Mouse (Mus musculus): Measurements from ENCODE around the gene Gm20388. TPM values are rescaled to one million over a fixed set of nuclear protein-coding genes. Genes with fewer than 3 reads are reported as not detected.

Gene Gm20388
- polyA plus RNA-seq, 1 experiment from 2014 or later: not detected

- WGBS: 69% methylated on average over 3 of the region's 3 CpGs
- no peak overlapping the region for H3K9ac ChIP-seq
- no peaks in the 10 kb centered on the region for H3K9me3 ChIP-seq
- peaks cover 21% of the 10 kb centered on the region for H3K4me1 ChIP-seq
- no peaks in the 10 kb centered on the region for H3K27me3 ChIP-seq
- no peak overlapping the region for H3K4me2 ChIP-seq (replicated peaks)
- no peaks in the 10 kb centered on the region for H3K36me3 ChIP-seq
- no peak overlapping the region for H3K27ac ChIP-seq
- no peak overlapping the region for H3K4me3 ChIP-seq
- no peak for ATAC-seq (ENCODE audit: insufficient number of reproducible peaks, insufficient read depth, low FRiP score, low TSS enrichment)
Measured at GRCm38 (mm10) chr8:123036956-123037355, 3126.3 kb downstream of the Gm20388 start.

GRCm38 (mm10) chr8:123037487-123037886, 3126.8 kb downstream of the Gm20388 start:
- no peak for ATAC-seq (ENCODE audit: insufficient number of reproducible peaks, insufficient read depth, low FRiP score, low TSS enrichment)
- no peak overlapping the region for H3K27ac ChIP-seq
- H3K4me2 ChIP-seq (replicated peaks): no peak overlapping the region
- no peak overlapping the region for H3K9ac ChIP-seq
- WGBS: 89% methylated on average over 11 of the region's 11 CpGs
- H3K9me3 ChIP-seq: no peaks in the 10 kb centered on the region
- H3K4me1 ChIP-seq: peaks cover 21% of the 10 kb centered on the region
- H3K4me3 ChIP-seq: no peak overlapping the region
- H3K36me3 ChIP-seq: no peaks in the 10 kb centered on the region
- no peaks in the 10 kb centered on the region for H3K27me3 ChIP-seq

GRCm38 (mm10) chr8:123038351-123038750, 3127.7 kb downstream of the Gm20388 start:
- Histone ChIP-seq H3K4me3 (no peak overlapping the region), H3K36me3 (no peaks in the 10 kb centered on the region), H3K9ac (no peak overlapping the region), H3K9me3 (no peaks in the 10 kb centered on the region), H3K27ac (no peak overlapping the region), H3K4me2 (replicated peaks) (no peak overlapping the region), H3K27me3 (no peaks in the 10 kb centered on the region), H3K4me1 (peaks cover 23% of the 10 kb centered on the region)
- no peak for ATAC-seq (ENCODE audit: insufficient number of reproducible peaks, insufficient read depth, low FRiP score, low TSS enrichment)
- WGBS: 66% methylated on average over 2 of the region's 2 CpGs

GRCm38 (mm10) chr8:123039376-123040109, 3128.9 kb downstream of the Gm20388 start:
- Histone ChIP-seq H3K27me3 (no peaks in the 10 kb centered on the region), H3K4me2 (replicated peaks) (peak overlapping the region; percentile 84), H3K4me3 (peak overlapping the region; percentile 99; the same call in 1 of the 2 replicates), H3K4me1 (peaks cover 30% of the 10 kb centered on the region), H3K36me3 (no peaks in the 10 kb centered on the region), H3K9ac (0 out of 2 replicates have a peak overlapping the region, but pooled peaks have one; percentile 10), H3K9me3 (no peaks in the 10 kb centered on the region), H3K27ac (no peak overlapping the region)
- ATAC-seq (ENCODE audit: insufficient number of reproducible peaks, insufficient read depth, low FRiP score, low TSS enrichment): no peak
- 78% methylated on average over 11 of the region's 11 CpGs for WGBS

- Histone ChIP-seq H3K27me3 (no peaks in the 10 kb centered on the region), H3K27ac (peak overlapping the region; percentile 98; the same call in 1 of the 2 replicates), H3K9ac (no peak overlapping the region), H3K4me1 (peaks cover 30% of the 10 kb centered on the region), H3K36me3 (no peaks in the 10 kb centered on the region), H3K4me3 (peak overlapping the region; percentile 99), H3K4me2 (replicated peaks) (peak overlapping the region; percentile 84), H3K9me3 (no peaks in the 10 kb centered on the region)
- WGBS: 22% methylated on average over 4 of the region's 4 CpGs
- no peak for ATAC-seq (ENCODE audit: insufficient number of reproducible peaks, insufficient read depth, low FRiP score, low TSS enrichment)
Measured at GRCm38 (mm10) chr8:123040110-123040650, 3129.5 kb downstream of the Gm20388 start.

GRCm38 (mm10) chr8:123041008-123041773, 3130.6 kb downstream of the Gm20388 start:
- Histone ChIP-seq H3K4me1 (peaks cover 30% of the 10 kb centered on the region), H3K4me2 (replicated peaks) (peak overlapping the region; percentile 84), H3K9me3 (no peaks in the 10 kb centered on the region), H3K27ac (peak overlapping the region; percentile 98), H3K36me3 (no peaks in the 10 kb centered on the region), H3K27me3 (no peaks in the 10 kb centered on the region), H3K9ac (peak overlapping the region; percentile 100), H3K4me3 (peak overlapping the region; percentile 99)
- under 1% methylated on average over 56 of the region's 71 CpGs for WGBS
- ATAC-seq (ENCODE audit: insufficient number of reproducible peaks, insufficient read depth, low FRiP score, low TSS enrichment): 0 out of 2 replicates have a peak, but pooled peaks have one; percentile 1

GRCm38 (mm10) chr8:123041774-123042105, 3131.1 kb downstream of the Gm20388 start:
- Histone ChIP-seq H3K9me3 (no peaks in the 10 kb centered on the region), H3K4me1 (peaks cover 30% of the 10 kb centered on the region), H3K9ac (peak overlapping the region; percentile 100), H3K4me2 (replicated peaks) (peak overlapping the region; percentile 84), H3K36me3 (no peaks in the 10 kb centered on the region), H3K27ac (peak overlapping the region; percentile 98), H3K4me3 (peak overlapping the region; percentile 99), H3K27me3 (no peaks in the 10 kb centered on the region)
- ATAC-seq (ENCODE audit: insufficient number of reproducible peaks, insufficient read depth, low FRiP score, low TSS enrichment): no peak; the same call in 1 of the 2 replicates
- WGBS: under 1% methylated on average over 37 of the region's 60 CpGs

GRCm38 (mm10) chr8:123042158-123042973, 3131.7 kb downstream of the Gm20388 start, which contains the start of gene Ankrd11:
Ankrd11 (minus strand) TSS chr8:123042277.
- under 1% methylated on average over 90 of the region's 91 CpGs for WGBS
- Histone ChIP-seq H3K4me1 (peaks cover 30% of the 10 kb centered on the region), H3K36me3 (no peaks in the 10 kb centered on the region), H3K27ac (peak within 1 kb of the TSS; percentile 98), H3K9ac (peak within 1 kb of the TSS; percentile 100), H3K4me2 (replicated peaks) (peak within 1 kb of the TSS; percentile 84), H3K4me3 (peak within 1 kb of the TSS; percentile 99), H3K9me3 (no peaks in the 10 kb centered on the region), H3K27me3 (no peaks in the 10 kb centered on the region)
- ATAC-seq (ENCODE audit: insufficient number of reproducible peaks, insufficient read depth, low FRiP score, low TSS enrichment): peak; percentile 97

- Histone ChIP-seq H3K9me3 (no peaks in the 10 kb centered on the region), H3K4me1 (peaks cover 30% of the 10 kb centered on the region), H3K27me3 (no peaks in the 10 kb centered on the region), H3K4me2 (replicated peaks) (peak overlapping the region; percentile 84), H3K4me3 (peak overlapping the region; percentile 99), H3K36me3 (no peaks in the 10 kb centered on the region), H3K9ac (peak overlapping the region; percentile 80), H3K27ac (peak overlapping the region; percentile 94)
- no peak for ATAC-seq (ENCODE audit: insufficient number of reproducible peaks, insufficient read depth, low FRiP score, low TSS enrichment)
- 22% methylated on average over 22 of the region's 22 CpGs for WGBS
Measured at GRCm38 (mm10) chr8:123042974-123043625, 3132.5 kb downstream of the Gm20388 start.

- Histone ChIP-seq H3K27me3 (no peaks in the 10 kb centered on the region), H3K9ac (peak overlapping the region; percentile 80; the same call in 1 of the 2 replicates), H3K9me3 (no peaks in the 10 kb centered on the region), H3K4me3 (no peak overlapping the region), H3K27ac (no peak overlapping the region), H3K36me3 (no peaks in the 10 kb centered on the region), H3K4me1 (peaks cover 30% of the 10 kb centered on the region), H3K4me2 (replicated peaks) (no peak overlapping the region)
- 87% methylated on average over 3 of the region's 3 CpGs for WGBS
- no peak for ATAC-seq (ENCODE audit: insufficient number of reproducible peaks, insufficient read depth, low FRiP score, low TSS enrichment)
Measured at GRCm38 (mm10) chr8:123043941-123044340, 3133.3 kb downstream of the Gm20388 start.
